Mouse (Mus musculus): ENCODE measurements around the gene Stk11. TPM values are rescaled to one million over a fixed set of nuclear protein-coding genes. Genes with fewer than 3 reads are reported as not detected.

The Stk11 gene
- polyA plus RNA-seq, 1 experiment from 2014 or later = 18.6 TPM

DNA sequence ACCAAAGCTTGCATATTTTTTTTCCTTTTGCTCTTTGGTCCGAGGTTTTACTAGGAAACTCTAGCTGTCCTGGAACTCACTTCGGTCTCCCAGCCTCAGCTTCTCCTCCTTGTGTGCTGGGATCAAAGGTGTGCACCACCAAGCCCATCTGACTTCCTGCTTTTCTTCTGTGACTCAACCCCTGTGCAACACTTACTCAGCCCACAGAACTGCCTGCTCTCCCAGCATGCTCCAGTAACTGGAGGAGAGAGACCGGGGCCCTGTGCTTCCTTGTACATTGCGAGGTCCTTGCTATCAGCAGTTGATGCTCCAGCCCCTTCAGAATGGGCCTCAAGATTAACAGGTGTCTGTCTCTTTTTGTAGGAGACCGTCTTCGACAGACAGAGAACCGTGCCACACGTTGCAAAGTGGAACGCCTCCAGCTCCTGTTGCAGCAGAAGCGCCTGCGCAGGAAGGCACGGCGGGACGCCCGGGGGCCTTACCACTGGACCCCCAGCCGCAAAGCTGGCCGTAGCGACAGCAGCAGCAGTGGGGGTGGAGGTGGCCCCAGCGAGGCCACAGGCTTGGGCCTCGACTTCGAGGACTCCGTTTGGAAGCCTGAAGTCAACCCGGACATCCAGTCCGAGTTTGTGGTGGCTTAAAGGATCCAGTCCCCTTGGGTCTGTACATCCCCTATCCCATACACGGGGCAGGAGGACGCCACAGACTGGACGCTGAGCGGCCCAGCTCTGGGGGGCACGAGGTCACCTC lies 40.6 kb downstream of the Stk11 start:
- 72% methylated on average over 29 of the region's 29 CpGs for WGBS
- peaks cover 48% of the 10 kb centered on the region for H3K36me3 ChIP-seq (ENCODE audit: control insufficient read depth, insufficient read depth, low read length)
- ATAC-seq (ENCODE audit: low read depth) = no peak
- peak overlapping the region; percentile 73 for H3K27ac ChIP-seq (ENCODE audit: low read length)
- H3K4me1 ChIP-seq (replicated peaks; ENCODE audit: control insufficient read depth, insufficient read depth, low read length) = peaks cover 91% of the 10 kb centered on the region
- H3K4me2 ChIP-seq (ENCODE audit: low read depth, low read length) = no peak overlapping the region
- peak overlapping the region; percentile 22; the same call in 1 of the 2 replicates for H3K9ac ChIP-seq (ENCODE audit: low read length)
- H3K4me3 ChIP-seq (ENCODE audit: low read length) = no peak overlapping the region
- no peaks in the 10 kb centered on the region for H3K27me3 ChIP-seq (ENCODE audit: control insufficient read depth, insufficient read depth, low read depth, low read length)
- no peaks in the 10 kb centered on the region for H3K9me3 ChIP-seq (ENCODE audit: control insufficient read depth, low read length)

DNA sequence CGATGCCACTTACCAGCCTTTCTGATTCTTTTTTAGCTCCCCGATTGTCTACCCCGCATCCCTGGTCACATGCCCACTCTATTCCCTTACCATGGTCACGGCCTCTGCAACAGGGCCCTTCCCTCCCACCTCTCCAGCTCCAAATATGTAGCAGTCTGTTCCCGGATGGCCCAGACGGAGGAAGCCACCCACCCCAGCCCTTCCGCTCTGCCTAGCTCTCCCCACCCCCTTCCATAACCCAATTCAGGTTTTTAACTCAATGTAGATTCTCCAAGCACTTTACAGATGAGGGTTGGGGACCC lies 41.1 kb downstream of the Stk11 start:
- Histone ChIP-seq H3K9me3 (ENCODE audit: control insufficient read depth, low read length) (no peaks in the 10 kb centered on the region), H3K4me3 (ENCODE audit: low read length) (no peak overlapping the region), H3K4me1 (replicated peaks; ENCODE audit: control insufficient read depth, insufficient read depth, low read length) (peaks cover 94% of the 10 kb centered on the region), H3K27ac (ENCODE audit: low read length) (peak overlapping the region; percentile 73), H3K36me3 (ENCODE audit: control insufficient read depth, insufficient read depth, low read length) (peaks cover 45% of the 10 kb centered on the region), H3K27me3 (ENCODE audit: control insufficient read depth, insufficient read depth, low read depth, low read length) (no peaks in the 10 kb centered on the region), H3K9ac (ENCODE audit: low read length) (peak overlapping the region; percentile 22; the same call in 1 of the 2 replicates), H3K4me2 (ENCODE audit: low read depth, low read length) (no peak overlapping the region)
- 40% methylated on average over 7 of the region's 7 CpGs for WGBS
- no peak for ATAC-seq (ENCODE audit: low read depth)

DNA sequence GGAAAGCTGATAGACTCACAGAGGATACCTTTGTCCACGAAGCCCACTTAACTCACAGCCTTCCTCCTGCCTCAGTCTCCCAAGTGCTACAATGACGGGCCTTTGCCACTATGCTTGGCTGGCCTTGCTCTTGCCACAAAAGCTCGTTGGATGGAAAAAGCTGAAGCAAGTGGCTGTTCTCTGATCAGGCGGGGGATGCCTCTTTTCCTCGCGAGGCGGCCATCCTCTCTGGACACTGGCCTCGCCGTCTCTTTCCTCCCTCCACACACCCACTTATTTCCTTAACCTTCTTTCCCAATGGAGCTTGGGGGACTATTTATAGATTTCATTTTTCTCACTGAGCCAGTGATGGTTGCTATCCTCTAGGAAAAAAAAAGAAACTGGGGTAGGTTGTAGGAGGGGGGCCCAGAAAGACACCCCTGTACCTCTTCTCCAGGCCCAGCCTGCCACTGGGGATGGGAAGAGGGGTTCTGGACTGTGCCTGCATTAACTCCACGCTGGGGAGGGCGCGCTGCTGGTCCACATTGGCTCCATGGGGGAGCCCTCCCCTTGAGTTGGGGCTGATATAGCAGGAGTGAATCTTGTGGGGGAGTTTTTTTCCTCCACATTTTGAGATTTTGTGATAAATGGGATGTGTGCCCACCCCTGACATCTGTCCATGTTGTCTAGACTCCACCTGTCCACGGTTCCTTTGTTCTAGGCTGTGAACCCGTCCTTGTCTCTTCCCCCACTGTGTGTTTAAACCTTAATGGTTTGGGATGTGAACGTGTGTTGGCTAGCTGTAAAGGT lies 41.7 kb downstream of the Stk11 start:
- 46% methylated on average over 15 of the region's 15 CpGs for WGBS
- H3K27me3 ChIP-seq (ENCODE audit: control insufficient read depth, insufficient read depth, low read depth, low read length) = no peaks in the 10 kb centered on the region
- no peak overlapping the region for H3K4me2 ChIP-seq (ENCODE audit: low read depth, low read length)
- H3K9ac ChIP-seq (ENCODE audit: low read length) = peak overlapping the region; percentile 29; the same call in 1 of the 2 replicates
- peaks cover 43% of the 10 kb centered on the region for H3K36me3 ChIP-seq (ENCODE audit: control insufficient read depth, insufficient read depth, low read length)
- no peaks in the 10 kb centered on the region for H3K9me3 ChIP-seq (ENCODE audit: control insufficient read depth, low read length)
- H3K4me1 ChIP-seq (replicated peaks; ENCODE audit: control insufficient read depth, insufficient read depth, low read length) = peaks cover 94% of the 10 kb centered on the region
- H3K27ac ChIP-seq (ENCODE audit: low read length) = peak overlapping the region; percentile 73
- no peak overlapping the region for H3K4me3 ChIP-seq (ENCODE audit: low read length)
- no peak for ATAC-seq (ENCODE audit: low read depth)

DNA sequence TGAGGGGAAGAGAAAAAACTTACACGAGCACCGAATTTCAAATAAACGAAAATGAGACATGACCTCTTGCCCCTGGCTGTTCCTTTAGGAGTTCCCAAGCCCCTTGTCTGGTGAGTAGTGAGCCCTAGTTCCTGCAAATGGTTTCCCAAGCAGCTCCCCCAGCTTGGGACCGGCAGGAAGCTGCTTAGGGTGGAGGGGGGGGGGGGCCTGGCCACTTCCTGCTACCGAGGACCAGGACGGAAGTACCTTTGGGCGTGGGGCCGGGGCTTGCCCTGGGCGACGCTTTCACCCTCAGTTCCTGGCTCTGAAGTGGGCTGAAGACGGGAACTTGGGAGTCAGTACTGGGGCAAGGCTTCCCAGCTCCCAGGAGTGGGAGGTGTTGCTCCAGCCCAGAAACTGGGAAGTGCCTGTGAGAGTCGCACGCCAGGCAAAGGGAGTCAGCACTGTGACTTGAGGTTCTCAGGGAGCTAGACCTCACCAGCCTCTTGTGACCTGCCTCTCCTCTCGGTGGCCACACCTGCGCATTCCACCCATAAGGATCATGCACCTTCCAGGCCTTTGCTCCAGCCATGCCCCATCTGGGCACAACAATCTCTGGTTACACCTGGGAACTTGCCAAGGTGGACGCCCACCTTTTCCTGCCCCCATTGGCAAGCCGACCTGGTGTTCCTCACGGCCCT lies 42.8 kb downstream of the Stk11 start:
- peak overlapping the region; percentile 76 for H3K4me2 ChIP-seq (ENCODE audit: low read depth, low read length)
- H3K27ac ChIP-seq (ENCODE audit: low read length) = peak overlapping the region; percentile 95
- no peaks in the 10 kb centered on the region for H3K27me3 ChIP-seq (ENCODE audit: control insufficient read depth, insufficient read depth, low read depth, low read length)
- WGBS = 5% methylated on average over 18 of the region's 18 CpGs
- peaks cover 40% of the 10 kb centered on the region for H3K36me3 ChIP-seq (ENCODE audit: control insufficient read depth, insufficient read depth, low read length)
- peaks cover 92% of the 10 kb centered on the region for H3K4me1 ChIP-seq (replicated peaks; ENCODE audit: control insufficient read depth, insufficient read depth, low read length)
- no peak overlapping the region for H3K4me3 ChIP-seq (ENCODE audit: low read length)
- peak; percentile 5 for ATAC-seq (ENCODE audit: low read depth)
- H3K9ac ChIP-seq (ENCODE audit: low read length) = peak overlapping the region; percentile 49
- no peaks in the 10 kb centered on the region for H3K9me3 ChIP-seq (ENCODE audit: control insufficient read depth, low read length)

DNA sequence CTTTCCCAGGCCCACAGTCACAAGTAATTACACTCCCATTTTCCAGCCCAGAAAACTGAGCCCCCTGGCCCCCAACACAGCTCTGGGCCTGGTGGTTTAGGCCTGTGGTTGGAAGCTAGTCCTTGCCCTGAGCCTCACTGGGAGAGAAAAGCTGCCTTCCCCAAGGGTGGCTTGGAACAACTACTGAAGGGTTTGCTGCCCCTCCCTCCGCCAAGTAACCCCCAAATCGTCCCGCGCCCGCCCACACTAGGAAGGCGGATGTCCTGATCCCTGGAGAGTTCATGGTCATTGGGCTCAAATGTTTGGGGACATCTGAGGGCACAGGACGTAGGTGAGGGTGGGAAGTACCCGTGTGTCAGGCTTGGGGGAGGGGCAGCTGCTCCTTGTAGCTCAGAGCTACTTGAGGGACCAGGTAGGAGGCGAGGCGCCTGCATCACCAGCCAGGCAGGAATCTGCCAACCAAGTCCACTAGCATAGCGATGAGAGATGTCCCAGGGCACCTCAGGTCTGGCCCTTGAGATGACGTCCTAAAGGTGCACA lies 43.5 kb downstream of the Stk11 start:
- H3K4me3 ChIP-seq (ENCODE audit: low read length) = peak overlapping the region; percentile 50
- ATAC-seq (ENCODE audit: low read depth) = peak; percentile 1; the same call in 1 of the 2 replicates
- H3K9ac ChIP-seq (ENCODE audit: low read length) = peak overlapping the region; percentile 60
- H3K36me3 ChIP-seq (ENCODE audit: control insufficient read depth, insufficient read depth, low read length) = peaks cover 33% of the 10 kb centered on the region
- peak overlapping the region; percentile 76 for H3K4me2 ChIP-seq (ENCODE audit: low read depth, low read length)
- peak overlapping the region; percentile 95 for H3K27ac ChIP-seq (ENCODE audit: low read length)
- peaks cover 90% of the 10 kb centered on the region for H3K4me1 ChIP-seq (replicated peaks; ENCODE audit: control insufficient read depth, insufficient read depth, low read length)
- H3K27me3 ChIP-seq (ENCODE audit: control insufficient read depth, insufficient read depth, low read depth, low read length) = no peaks in the 10 kb centered on the region
- H3K9me3 ChIP-seq (ENCODE audit: control insufficient read depth, low read length) = no peaks in the 10 kb centered on the region
- WGBS = 6% methylated on average over 12 of the region's 12 CpGs

DNA sequence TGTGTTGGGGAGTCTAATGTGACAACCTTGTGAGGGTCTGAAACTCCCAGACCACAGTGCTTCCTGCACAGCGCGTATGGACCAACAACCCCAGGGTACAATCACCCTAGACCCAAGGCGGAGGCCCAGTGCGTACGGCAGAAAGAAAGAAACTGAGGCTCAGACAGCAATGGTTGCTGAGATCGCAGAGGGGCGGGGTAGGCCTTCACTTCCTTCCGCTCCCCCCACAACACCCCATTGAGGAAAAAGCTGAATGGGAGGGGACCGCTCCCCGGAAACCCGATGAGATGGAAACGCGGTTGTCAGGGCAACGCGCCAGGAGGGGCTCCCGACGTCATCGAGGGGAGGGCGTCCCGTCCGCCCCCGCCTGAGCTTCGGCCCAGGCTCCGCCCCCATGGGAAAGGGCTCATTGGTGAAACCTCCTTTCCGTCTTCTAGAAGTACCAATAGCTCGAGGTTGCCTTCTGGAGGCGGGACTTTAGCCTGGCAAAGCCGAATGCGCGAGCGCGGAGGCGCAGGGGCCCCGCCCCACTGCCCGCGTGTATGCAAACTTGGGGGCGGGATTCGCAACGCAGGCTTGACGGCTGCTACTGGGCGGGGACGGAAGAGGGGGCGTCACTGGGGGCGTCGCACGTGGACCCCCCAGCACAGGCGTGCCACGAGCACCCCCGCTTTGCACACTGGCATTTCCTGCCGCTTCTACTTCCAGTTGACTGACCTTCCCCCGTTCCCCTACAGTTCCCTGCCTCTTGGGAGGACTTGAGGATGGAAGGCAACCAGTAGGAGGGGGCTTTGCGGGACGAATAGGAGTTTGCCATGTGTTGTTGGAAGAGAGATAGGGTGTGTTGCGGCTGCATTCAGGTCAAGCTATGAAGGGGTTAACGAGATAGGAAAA lies 44.2 kb downstream of the Stk11 start:
- H3K27me3 ChIP-seq (ENCODE audit: control insufficient read depth, insufficient read depth, low read depth, low read length) = no peaks in the 10 kb centered on the region
- peak overlapping the region; percentile 50 for H3K4me3 ChIP-seq (ENCODE audit: low read length)
- peak overlapping the region; percentile 76 for H3K4me2 ChIP-seq (ENCODE audit: low read depth, low read length)
- WGBS = under 1% methylated on average over 55 of the region's 55 CpGs
- peaks cover 91% of the 10 kb centered on the region for H3K4me1 ChIP-seq (replicated peaks; ENCODE audit: control insufficient read depth, insufficient read depth, low read length)
- peak overlapping the region; percentile 60 for H3K9ac ChIP-seq (ENCODE audit: low read length)
- peaks cover 26% of the 10 kb centered on the region for H3K36me3 ChIP-seq (ENCODE audit: control insufficient read depth, insufficient read depth, low read length)
- H3K27ac ChIP-seq (ENCODE audit: low read length) = peak overlapping the region; percentile 99
- ATAC-seq (ENCODE audit: low read depth) = peak; percentile 82
- H3K9me3 ChIP-seq (ENCODE audit: control insufficient read depth, low read length) = no peaks in the 10 kb centered on the region

DNA sequence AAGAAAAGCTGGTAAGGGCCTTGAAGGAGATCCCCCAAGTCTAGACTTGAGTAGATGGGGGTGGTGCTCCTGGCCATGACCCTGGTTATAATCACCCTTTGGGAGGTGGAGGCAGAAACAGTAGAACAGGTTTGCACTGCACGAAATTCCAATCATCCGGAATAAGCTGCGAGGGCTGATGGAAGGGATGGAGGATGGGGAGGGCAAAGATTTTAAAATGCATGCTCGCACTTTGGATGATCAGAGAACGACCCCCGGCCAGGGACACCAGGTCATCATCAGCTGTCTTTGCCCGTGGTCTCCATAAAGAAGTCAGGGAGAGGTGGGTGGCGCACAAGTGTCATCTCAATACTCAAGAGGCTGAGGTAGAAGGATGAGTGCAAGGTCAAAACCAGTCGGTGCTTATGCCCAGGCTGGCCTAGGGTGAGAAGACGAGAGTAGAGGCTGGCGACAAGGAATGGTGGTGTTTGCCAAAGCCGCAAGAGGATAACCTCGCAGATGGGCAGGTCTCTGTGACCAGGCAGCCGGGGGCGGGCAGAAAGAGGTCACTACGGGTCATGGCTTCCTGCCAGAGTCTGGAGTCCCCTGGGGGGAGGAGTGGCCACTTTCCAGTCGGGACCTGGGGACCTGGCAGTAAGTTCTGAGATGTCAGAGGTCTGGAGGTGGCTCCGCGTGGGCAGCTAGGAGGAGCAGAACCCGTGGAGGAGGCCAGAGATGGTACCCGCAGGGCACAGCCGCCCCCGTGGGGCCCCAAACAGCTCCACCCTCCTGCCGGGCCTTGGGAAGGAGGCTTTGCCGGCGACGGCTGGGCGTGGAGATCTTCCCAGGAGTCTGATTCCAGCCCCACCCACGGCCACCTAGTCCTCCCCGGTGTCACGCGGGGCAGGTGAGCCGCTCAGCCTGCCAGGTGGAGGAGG lies 45.1 kb downstream of the Stk11 start:
- peak; percentile 7 for ATAC-seq (ENCODE audit: low read depth)
- WGBS = under 1% methylated on average over 32 of the region's 33 CpGs

More for the DNA sequence above, 45.1 kb downstream of the Stk11 start:
- peak overlapping the region; percentile 70 for H3K9ac ChIP-seq (ENCODE audit: low read length)
- H3K9me3 ChIP-seq (ENCODE audit: control insufficient read depth, low read length) = no peaks in the 10 kb centered on the region
- no peaks in the 10 kb centered on the region for H3K27me3 ChIP-seq (ENCODE audit: control insufficient read depth, insufficient read depth, low read depth, low read length)
- peak overlapping the region; percentile 50 for H3K4me3 ChIP-seq (ENCODE audit: low read length)
- peak overlapping the region; percentile 99 for H3K27ac ChIP-seq (ENCODE audit: low read length)
- H3K36me3 ChIP-seq (ENCODE audit: control insufficient read depth, insufficient read depth, low read length) = peaks cover 17% of the 10 kb centered on the region
- peak overlapping the region; percentile 76 for H3K4me2 ChIP-seq (ENCODE audit: low read depth, low read length)
- peaks cover 88% of the 10 kb centered on the region for H3K4me1 ChIP-seq (replicated peaks; ENCODE audit: control insufficient read depth, insufficient read depth, low read length)

Data from lung, embryonic 16.5 days (tissue).